Mouse (Mus musculus): Measurements from ENCODE around the gene Draxin.
"Not testable (repeated sequence)": the region's sequence is repeated elsewhere in the genome, so short reads cannot be mapped to it uniquely, and the experiment has no call there.

The Draxin gene

DNA sequence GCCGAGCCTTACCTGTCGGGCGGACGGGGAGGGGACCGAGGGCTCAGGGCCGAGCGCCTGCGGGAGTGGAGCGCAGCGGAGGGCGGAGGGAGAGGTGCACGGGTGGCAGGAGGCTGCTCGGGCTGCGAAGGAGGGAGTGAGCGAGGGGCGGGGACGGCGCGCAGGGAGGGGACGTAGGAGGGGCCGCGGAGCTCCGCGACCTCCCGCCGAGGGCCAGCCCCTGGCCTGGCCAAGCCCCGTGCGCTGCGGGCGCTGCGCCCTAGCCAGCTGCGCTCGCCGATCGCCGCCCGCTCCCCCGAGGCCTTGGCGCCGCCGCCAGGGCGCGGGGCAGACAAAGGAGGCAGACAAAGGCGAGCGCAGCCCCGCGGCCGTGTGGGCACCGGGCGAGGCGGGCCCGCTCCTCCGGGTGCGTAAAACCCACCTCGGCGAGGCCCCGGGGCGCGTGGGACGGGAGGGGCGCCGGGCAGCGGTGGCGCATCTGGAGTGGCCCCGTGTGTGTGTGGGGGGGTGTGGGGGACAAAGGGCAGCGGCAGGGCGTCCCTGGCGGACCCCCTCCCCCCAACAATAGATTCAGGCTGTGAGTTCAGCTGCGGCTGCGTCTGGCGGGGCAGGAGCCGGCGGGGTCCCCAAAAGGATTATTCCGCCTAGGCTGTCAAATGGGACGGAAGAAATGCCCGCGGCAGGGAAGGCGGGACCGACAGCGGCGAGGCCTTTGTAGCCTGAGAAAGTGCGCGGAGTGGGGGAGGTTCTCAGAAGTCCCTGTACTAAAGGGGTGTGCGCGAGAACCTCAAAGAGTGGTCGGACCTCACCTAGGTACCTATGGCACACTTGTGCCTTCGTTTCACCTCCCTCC, at the start of gene Draxin:
TSS of gene Draxin (minus strand) at position 138 of the 853 bp plus-strand sequence.
- no peak for DNase-seq

DNA sequence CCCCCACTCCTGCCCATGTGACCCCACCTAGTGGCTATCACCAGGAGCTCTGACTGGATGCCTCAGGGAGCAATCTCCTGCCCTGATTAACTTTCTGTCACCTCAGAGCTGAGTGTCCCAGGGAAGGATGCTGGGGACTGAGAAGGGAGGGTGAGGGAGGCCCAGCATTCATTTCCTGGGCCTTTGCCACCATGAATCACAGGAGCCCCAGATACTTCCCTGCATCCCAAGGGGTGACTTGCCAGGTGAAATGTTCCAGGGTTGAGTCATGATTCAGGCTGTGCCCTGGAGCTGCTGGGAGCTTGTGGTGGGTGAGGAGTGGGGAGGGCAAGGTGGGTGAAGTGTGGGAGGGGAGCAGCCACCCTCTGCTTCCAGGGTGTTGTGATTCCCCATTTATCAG, 47.2 kb upstream of the Draxin start:
- no peak for DNase-seq

DNA sequence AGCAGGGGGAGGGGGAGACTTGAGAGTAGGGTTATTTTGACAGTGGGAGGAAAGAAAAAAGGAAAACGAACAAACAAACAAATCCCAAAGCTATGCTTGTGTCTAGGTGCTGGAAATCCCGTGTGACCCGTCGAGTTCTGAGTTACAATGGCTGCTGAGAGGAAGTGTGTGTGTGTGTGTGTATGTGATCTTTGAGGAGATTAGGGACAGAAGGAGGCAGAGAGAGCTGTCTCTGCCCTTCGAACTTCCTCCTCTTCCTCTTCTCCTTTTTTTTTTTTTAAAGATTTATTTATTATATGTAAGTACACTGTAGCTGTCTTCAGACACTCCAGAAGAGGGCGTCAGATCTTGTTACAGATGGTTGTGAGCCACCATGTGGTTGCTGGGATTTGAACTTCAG, 46.1 kb upstream of the Draxin start:
- not testable (repeated sequence) for DNase-seq

DNA sequence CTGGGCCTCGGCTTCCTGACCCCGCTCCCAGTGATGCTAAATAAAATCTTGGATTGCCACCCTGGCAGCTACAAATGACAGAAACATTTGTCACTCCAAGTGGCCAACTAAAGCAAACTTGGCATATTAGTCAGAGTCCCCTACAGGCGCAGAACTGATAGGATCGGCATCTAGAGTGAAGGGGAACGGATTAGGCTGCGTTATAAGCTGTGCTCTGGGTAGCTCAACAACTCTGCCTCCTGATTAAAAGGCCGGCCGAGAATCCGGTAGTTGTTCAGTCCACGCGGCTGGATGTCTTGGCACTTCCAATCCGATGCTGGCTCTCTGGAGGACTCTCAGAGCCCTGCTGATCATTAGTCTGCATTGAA, 44.0 kb upstream of the Draxin start:
- DNase-seq = no peak

DNA sequence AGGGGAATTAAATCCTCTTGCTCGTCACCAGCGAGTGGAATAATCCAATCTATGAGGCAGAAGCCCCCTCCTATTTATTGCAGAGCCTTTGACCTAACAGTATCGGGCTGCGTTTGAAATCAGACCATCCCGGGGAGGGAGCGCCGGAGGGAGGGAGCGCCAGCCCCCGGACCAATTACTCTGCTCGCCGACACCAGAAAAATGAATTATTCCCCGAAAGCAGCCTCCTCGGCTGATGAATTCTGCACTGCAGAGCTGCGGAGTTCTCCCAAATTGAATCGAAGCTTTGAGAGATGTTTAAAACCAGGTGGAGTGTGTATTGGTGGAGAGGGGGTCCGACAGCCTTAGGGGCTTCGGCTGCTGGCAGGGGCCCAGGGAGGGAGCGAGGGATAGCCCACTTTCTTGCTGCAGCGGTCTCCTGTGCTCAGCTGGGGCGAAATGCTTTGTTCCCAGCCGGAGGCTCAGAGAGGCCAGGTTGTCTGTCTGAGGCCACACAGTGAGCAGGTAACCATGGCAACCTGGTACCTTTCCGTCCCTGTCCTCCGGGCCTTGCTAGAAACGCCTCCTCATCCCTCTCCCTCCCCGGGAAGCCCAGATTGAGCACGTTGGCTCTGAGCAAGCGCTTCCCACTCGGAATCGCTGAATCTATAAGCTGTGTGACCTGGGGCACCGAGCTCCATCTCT, 43.5 kb upstream of the Draxin start:
- DNase-seq = peak; percentile 66

DNA sequence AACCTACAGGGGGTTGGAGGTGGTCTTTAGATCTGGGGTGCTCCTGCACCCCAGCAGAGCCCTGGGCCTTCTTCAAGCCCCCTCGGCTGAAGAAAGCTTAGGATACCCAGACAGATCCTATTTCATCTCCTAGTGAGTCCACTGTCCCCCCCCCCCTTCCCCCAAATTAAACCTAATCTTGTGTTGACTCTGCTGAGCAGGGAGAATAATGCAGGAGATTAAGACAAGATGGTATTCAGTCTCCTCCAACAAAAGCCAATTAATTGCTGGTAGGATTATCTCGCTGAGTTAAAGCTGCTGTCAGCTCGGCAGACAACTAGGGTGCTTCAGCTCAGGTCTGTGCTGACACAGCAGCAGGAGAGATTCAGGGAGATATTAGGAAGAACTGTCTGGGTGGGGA, 40.8 kb upstream of the Draxin start:
- DNase-seq = no peak

DNA sequence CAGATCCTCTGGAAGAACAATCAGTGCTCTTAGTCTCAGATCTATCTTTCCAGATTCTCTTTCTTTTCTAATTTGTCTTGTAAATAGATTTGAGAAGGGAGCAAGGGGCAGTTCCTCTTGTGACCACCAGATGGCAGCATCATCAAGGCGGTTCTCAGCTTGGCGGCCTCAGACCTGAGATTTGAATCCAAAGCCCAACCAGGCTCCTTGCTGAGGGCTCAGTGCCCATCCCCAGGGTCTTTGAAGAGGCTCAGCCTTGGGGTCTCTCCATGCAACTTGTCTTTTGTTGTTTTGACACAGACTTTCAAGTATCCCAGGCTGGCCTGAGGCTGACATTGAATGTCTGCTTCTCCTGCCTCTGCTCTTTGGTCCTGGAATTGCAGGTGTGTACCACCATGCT, 40.3 kb upstream of the Draxin start:
- no peak for DNase-seq

DNA sequence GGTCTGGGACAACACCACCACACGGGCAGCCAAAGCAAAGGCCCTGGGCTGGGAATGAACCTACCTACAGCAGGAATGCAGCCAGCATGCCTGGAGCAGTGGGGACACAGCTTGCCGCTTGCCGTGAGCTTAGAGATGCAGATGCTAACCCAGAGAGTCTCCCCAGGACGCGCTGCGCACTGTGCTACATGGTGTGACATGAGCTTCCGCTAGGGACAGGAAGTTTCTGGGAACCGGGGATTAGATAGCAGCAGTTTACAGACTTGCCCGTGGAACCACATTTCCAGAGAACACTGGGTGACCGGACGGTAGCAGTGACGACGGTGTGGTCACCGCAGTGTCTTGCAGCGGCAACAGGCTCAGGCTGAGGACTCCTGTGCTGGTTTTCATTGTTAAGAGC, 39.1 kb upstream of the Draxin start:
- no peak for DNase-seq

DNA sequence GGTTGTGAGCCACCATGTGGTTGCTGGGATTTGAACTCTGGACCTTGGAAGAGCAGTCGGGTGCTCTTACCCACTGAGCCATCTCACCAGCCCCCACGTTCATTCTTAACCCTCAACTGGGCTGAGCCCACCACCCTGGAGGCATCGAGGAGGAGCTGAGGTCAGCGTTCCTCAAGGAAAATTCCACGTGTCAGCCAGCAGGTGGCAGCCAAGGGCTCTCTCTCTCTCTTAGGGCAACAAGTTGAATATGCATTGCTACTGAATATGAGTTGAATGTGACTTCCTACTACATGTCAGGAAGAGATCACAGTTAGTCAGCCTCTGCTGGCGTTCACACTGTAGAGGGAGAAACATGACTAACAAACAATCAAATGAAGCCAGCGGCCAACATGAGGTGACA, 37.8 kb upstream of the Draxin start:
- no peak for DNase-seq

DNA sequence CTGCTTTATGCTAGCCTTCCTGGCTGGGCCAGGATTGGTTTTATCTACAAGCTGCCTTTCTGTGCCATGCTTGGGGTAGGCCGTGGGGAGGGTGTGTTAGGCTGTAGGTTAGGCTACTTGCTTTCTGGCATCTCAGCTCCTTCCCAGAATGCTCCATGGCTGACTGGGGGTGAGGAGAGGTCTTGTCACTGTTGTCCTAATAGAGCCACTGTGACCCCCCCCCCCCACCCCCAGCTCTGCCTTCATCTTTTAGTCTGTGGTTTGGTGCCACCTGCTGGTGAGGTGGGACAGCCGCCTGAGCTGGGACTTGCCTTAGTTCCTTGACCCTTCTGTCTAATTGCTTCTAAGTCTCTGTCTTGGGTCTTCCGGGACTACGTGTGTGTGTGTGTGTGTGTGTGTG, 36.5 kb upstream of the Draxin start:
- peak; percentile 71 for DNase-seq

DNA sequence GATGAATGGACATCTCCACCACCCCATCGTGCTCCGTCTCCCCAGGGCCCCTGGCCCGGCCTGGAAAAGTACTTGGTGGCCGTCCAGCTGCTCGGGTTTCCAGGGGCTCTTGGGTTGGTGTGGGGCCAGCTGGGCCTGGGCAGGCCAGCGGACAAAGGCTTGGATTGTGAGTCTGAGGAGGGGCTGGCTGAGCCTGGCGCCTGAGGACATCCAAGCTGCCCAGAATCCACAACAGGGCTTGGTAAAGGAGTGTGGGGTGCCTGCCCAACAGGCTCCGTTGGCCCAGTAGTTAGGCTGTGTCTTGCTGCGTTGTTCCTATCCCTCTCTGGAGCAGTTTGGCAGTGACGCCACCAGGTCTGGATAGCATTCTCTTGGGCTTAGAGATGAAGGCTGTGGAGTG, 35.9 kb upstream of the Draxin start:
- peak; percentile 93 for DNase-seq

DNA sequence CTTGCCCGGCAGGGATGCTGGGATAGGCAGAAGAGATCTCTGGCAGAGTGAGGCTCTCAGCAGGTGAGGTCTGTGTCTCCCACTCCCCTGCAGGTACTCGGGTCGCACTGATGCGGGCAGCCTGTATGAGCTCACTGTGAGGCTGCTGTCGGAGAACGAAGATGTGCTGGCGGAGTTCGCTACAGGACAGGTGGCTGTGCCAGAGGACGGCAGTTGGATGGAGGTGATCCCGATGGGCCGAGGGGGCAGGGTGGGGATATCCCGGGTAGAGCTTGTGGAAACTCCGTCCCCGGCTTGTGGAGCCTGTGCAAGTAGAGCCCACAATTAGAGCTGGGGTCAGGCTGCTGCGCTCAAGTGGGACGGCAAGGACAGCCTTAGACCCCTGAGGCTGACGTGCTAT, 35.1 kb upstream of the Draxin start:
- DNase-seq = no peak

DNA sequence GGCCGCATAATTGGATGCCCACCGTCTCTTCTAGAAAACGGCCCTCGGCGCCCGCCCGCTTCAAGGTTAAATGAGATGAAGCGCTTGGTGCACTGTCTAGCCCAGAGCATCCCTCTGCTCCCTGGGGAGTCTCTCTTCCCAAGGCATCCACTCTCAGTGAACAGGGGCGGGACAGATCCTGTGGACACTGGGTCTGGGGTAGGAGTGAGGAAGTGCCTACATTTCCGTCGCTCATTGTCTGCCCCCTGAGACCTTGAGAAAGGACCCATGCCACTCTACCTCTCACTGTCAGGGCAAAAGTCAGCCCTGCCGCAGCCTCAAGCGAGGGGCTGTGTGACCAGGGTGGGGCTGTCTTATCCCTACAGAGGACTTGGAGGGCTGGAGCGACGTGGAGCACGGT, 34.0 kb upstream of the Draxin start:
- DNase-seq = no peak

DNA sequence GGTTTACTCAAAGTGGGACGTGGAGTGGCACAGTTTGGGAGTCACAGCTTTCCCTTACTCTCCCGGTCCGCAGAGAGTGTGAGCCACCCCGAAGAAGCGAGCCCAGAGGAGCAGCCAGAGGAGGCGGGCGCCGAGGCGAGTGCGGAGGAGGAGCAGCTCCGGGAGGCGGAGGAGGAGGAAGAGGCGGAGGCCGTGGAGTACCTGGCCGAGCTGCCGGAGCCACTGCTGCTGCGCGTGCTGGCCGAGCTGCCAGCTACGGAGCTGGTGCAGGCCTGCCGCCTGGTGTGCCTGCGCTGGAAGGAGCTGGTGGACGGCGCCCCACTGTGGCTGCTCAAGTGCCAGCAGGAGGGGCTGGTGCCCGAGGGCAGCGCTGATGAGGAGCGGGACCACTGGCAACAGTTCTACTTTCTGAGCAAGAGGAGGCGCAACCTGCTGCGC, 33.5 kb upstream of the Draxin start:
- DNase-seq = peak; percentile 88

DNA sequence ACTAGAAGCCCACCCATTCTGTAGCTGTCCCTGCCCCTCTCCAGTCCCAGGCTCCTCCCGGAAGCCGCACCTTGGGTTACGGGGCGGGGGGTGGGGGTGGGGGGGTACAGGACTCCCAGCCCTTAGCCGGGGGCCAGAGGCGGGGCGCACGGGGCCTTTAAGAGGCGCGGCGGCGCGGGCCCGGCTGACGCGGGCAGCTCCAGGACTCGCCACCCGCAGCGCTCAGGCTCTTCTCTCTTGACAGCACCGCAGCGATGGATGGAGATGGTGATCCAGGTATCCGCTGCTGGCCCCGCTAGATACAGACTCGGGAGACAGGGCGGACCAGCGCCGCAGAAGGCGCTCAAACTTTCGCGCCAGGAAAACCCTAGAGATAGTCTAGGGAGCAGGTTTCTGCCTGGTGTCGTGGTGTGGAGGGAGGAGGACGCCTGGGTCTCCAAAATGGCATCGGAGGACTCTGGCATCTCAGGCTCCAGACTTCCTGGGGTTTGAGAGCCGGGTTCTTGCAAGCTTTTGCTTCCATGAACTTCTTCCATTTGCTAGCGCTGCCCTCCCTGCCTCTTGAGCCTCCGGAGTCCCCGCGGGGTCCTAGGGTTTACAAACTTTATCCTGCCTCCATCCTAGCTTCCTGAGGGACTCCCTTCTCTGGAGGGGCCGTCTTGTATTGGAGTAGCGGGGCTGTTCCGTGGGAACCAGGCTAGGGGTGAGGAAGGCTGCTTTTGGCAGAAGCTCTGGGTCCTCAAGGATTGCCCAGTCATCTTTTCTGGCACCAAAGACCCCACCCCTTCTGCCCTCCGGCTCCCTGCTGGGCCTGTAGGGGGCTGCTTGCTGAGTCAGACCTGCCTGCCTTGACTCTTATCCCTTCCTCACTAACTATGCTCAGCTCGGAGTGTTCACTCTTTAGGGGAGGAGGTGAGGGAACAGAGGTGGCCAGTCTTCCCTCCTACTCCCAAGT, 30.2 kb upstream of the Draxin start, which contains the start of the genes Fbxo44 and Fbxo2:
TSS of gene Fbxo44 (minus strand) at position 47 of the 955 bp plus-strand sequence.
TSS of gene Fbxo2 (plus strand) at position 186 of the 955 bp plus-strand sequence.
- DNase-seq = no peak

DNA sequence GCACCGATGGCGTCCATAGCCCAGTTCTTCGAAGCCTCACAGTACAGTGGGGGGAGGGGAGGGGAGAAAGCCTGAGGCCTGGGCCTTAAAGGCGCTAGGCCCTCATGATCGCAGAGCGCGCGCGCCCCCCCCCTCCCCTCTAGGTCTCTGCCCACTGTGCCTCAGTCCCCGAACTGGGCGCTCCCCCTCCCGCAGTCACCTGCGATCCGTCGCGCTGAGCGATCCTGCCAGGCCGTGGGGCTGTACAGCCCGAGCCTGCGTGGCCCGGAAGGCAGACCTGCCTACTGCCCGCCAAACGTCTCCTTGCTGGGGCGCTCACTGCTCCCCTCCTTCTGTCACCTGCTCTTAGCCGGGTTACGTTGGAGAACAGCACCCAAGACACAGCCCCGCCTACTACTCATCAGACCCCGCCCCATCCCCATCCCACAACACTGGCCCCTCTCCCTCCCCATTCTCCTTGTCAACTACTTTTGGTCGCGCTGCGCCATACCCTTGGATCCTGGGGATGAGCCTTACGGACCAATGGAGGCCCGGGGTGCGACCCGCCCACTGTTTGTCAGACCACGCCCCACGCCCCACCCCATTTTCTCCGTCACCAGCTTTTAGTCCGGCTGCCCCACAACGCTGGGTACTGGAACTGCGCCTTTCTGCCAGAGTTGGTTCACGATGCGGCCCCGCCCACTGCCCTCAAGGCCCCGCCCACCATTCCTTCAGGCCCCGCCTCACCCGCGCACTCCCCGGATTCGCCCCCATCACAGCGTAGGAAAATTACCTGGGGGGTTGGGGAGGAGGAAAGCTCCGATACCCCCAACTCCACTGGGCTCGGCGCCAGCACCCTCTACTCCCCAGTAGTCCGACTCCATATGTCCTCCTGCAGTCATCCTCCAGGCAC, 29.3 kb upstream of the Draxin start:
- DNase-seq = peak; percentile 99

DNA sequence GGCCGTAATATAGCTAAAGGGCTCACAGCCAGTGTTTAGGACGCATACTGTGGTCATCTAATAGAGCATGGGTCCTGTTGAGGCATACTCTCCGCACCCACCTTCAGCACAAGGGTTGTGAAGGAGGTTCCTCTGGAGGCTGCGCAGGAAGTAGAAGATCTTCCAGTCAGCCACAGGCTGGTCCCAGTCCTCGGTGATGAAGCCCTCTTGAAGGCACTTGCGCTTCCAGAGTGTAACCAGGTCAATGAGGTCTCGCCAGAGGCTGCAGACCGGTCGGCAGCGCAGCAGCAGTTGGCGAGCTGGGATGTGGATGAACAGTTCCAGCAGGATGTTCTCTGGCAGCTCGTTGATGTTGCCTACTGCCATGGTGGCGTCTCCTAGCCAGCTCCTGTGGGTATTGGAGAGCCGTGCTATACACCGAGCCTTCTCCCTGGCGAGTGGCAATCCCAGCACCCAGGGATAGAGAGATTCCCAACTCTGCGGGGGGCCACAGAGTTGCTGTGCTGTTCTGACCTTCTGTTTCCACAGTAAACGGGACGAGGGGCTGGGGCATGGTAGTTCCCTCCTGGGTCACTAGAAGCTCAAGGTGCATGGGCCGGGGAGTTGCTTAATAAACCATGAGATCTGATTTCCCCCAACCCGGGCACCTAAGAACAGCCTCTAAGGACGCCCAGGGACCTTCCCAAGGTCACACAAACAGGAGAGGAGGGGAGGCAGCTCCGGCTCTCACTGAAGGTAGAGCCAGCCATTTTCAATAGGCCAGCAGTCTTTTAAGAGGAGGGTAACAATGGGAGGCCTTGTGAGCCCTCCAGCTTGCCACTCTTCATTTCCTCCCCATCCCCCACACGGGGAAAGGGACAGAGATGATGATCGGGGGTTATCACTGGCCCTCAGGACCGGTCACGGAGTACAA, 28.2 kb upstream of the Draxin start:
- no peak for DNase-seq

DNA sequence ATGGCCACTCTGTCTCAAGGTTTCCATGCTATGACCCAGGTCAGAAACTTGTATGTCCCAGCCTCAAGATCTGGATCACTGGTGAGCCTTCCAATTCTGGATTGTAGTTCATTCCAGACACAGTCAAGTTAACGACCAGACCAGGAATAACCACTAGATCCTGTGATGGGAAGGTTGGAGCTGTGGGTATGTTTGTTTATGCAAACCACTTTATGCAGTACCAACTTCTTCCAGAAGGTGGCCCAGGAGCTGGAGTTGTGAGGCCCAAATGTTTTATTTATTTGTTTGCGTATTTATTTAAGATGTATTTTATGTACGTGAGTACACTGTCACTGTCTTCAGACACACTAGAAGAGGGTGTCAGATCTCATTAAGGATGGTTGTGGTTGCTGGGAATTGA, 24.5 kb upstream of the Draxin start:
- no peak for DNase-seq

DNA sequence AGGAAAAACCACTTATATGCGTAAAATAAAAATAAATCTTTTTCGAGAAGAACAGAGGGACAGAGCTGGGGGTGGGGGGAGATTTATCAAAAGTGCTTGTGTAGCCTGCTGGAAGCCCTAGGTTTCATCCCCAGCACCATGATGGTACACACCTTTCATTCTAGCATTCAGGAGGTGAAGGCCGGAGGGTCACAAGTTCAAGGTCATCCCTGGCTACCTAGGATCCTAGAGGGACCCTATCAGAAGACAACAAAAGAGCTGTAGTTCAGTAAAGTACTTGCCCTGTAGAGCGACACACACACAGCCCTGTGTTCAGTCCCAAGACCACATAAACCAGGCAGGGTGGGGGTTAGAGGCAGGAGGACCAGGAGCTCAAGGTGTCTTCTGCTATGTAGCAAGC, 23.5 kb upstream of the Draxin start:
- no peak for DNase-seq

DNA sequence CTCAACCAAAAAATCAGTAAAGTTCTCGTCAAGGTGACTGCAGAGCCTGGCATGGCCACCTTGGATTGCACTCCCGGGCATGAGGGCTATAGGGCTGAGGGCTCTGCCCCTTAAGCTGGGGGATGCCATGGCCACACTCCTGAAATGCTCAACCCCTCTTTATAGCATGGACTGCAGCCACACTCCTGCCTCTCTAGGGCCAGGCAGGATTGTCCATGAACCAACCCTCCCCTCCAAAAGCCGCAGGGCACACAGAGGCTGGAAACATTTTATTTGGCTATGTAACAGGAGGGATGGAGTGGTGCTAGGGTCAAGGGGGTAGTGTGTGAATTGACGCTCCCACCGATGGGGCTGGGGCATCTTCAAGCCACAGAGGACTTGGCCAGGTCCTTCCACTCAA, 22.0 kb upstream of the Draxin start:
- DNase-seq = no peak
